Mouse (Mus musculus): Measurements from ENCODE around the gene Sap25. TPM values are rescaled to one million over a fixed set of nuclear protein-coding genes. Genes with fewer than 3 reads are reported as not detected.

Gene Sap25
- polyA plus RNA-seq, 1 experiment from 2014 or later, result 7.1 TPM

DNA sequence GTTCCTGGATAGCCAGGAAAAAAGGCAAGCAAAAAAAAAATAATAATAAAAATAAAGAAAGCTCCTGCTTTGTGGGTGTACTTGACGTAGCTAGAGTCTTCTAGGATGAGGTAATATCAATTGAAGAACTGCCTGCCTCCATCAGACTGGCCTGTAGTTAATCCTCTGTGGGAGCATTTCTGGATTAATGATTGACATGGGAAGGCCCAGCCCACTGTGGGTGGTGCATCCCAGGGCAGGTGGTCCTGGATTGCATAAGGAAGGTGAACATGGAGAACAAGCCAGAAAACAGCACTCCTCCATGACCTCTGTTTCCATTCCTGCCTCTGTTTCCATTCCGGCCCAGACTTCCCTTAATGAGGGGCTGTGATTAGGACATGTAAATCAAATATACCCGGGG lies 37.6 kb downstream of the Sap25 start:
- DNase-seq (ENCODE audit: low spot score) (no peak), ATAC-seq (ENCODE audit: low FRiP score) (no peak)
- Histone ChIP-seq H3K9me3 (ENCODE audit: control insufficient read depth, low read length) (no peaks in the 10 kb centered on the region), H3K27ac (ENCODE audit: low read depth, low read length) (no peak overlapping the region), H3K4me2 (replicated peaks; ENCODE audit: low read depth, low read length) (no peak overlapping the region), H3K4me3 (ENCODE audit: low read depth, low read length) (no peak overlapping the region), H3K27me3 (ENCODE audit: control insufficient read depth, insufficient read depth, low read length) (no peaks in the 10 kb centered on the region), H3K36me3 (ENCODE audit: control insufficient read depth, insufficient read depth, low read length) (no peaks in the 10 kb centered on the region), H3K4me1 (replicated peaks; ENCODE audit: control insufficient read depth, insufficient read depth, low read length) (no peaks in the 10 kb centered on the region), H3K9ac (ENCODE audit: low read depth, low read length) (no peak overlapping the region)
- WGBS, result 97% methylated on average over 3 of the region's 3 CpGs

DNA sequence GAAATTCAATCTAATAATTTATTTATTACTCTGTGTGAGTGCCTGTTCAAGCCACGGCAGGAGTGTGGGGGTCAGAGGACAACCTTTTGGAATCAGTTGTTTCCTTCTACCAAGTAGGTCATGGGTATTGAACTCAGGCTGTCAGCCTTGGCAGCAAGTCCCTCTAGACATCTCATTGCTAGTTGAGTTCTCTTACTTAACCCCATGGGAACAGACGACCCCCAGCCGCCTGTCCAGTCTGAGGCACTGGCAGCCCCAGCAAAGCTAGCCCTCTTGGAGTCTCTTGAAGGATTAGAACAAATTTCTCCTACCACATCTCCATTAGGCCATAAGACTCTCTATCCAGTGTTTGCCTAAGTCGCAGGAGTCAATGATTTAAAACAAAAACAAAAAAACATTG lies 38.6 kb downstream of the Sap25 start:
- DNase-seq (ENCODE audit: low spot score), result no peak
- no peaks in the 10 kb centered on the region for H3K27me3 ChIP-seq (ENCODE audit: control insufficient read depth, insufficient read depth, low read length)
- no peak overlapping the region for H3K4me2 ChIP-seq (replicated peaks; ENCODE audit: low read depth, low read length)
- WGBS, result 86% methylated on average over 4 of the region's 4 CpGs
- H3K4me3 ChIP-seq (ENCODE audit: low read depth, low read length), result no peak overlapping the region
- H3K4me1 ChIP-seq (replicated peaks; ENCODE audit: control insufficient read depth, insufficient read depth, low read length), result no peaks in the 10 kb centered on the region
- H3K9ac ChIP-seq (ENCODE audit: low read depth, low read length), result no peak overlapping the region
- ATAC-seq (ENCODE audit: low FRiP score), result no peak
- no peaks in the 10 kb centered on the region for H3K9me3 ChIP-seq (ENCODE audit: control insufficient read depth, low read length)
- H3K36me3 ChIP-seq (ENCODE audit: control insufficient read depth, insufficient read depth, low read length), result no peaks in the 10 kb centered on the region
- H3K27ac ChIP-seq (ENCODE audit: low read depth, low read length), result no peak overlapping the region

GRCm38 (mm10) chr5:137682526-137682925 lies 41.4 kb downstream of the Sap25 start:
- Histone ChIP-seq H3K4me3 (ENCODE audit: low read depth, low read length) (no peak overlapping the region), H3K27ac (ENCODE audit: low read depth, low read length) (no peak overlapping the region), H3K4me2 (replicated peaks; ENCODE audit: low read depth, low read length) (no peak overlapping the region), H3K36me3 (ENCODE audit: control insufficient read depth, insufficient read depth, low read length) (no peaks in the 10 kb centered on the region), H3K9me3 (ENCODE audit: control insufficient read depth, low read length) (no peaks in the 10 kb centered on the region), H3K9ac (ENCODE audit: low read depth, low read length) (no peak overlapping the region), H3K27me3 (ENCODE audit: control insufficient read depth, insufficient read depth, low read length) (no peaks in the 10 kb centered on the region), H3K4me1 (replicated peaks; ENCODE audit: control insufficient read depth, insufficient read depth, low read length) (no peaks in the 10 kb centered on the region)
- ATAC-seq (ENCODE audit: low FRiP score) (no peak), DNase-seq (ENCODE audit: low spot score) (no peak)
- 86% methylated on average over 6 of the region's 6 CpGs for WGBS

- peak; percentile 27 for DNase-seq (ENCODE audit: low spot score)
- Histone ChIP-seq H3K9ac (ENCODE audit: low read depth, low read length) (peak overlapping the region; percentile 64), H3K4me2 (replicated peaks; ENCODE audit: low read depth, low read length) (peak overlapping the region; percentile 92), H3K9me3 (ENCODE audit: control insufficient read depth, low read length) (no peaks in the 10 kb centered on the region), H3K4me3 (ENCODE audit: low read depth, low read length) (peak overlapping the region; percentile 74), H3K36me3 (ENCODE audit: control insufficient read depth, insufficient read depth, low read length) (no peaks in the 10 kb centered on the region), H3K27me3 (ENCODE audit: control insufficient read depth, insufficient read depth, low read length) (no peaks in the 10 kb centered on the region), H3K27ac (ENCODE audit: low read depth, low read length) (peak overlapping the region; percentile 60; the same call in 1 of the 2 replicates), H3K4me1 (replicated peaks; ENCODE audit: control insufficient read depth, insufficient read depth, low read length) (no peaks in the 10 kb centered on the region)
- ATAC-seq (ENCODE audit: low FRiP score), result peak; percentile 26; the same call in 1 of the 2 replicates
- WGBS, result 19% methylated on average over 28 of the region's 28 CpGs
These were observed 42.5 kb downstream of the Sap25 start for GRCm38 (mm10) chr5:137683388-137684293.

GRCm38 (mm10) chr5:137684294-137685123 lies 43.4 kb downstream of the Sap25 start, which contains the start of gene Agfg2:
Gene Agfg2 (minus strand): TSS chr5:137684726.
- peak; percentile 99 for ATAC-seq (ENCODE audit: low FRiP score)

GRCm38 (mm10) chr5:137685653-137686052 lies 44.5 kb downstream of the Sap25 start:
- Histone ChIP-seq H3K36me3 (ENCODE audit: control insufficient read depth, insufficient read depth, low read length) (no peaks in the 10 kb centered on the region), H3K4me1 (replicated peaks; ENCODE audit: control insufficient read depth, insufficient read depth, low read length) (no peaks in the 10 kb centered on the region), H3K9ac (ENCODE audit: low read depth, low read length) (no peak overlapping the region), H3K4me3 (ENCODE audit: low read depth, low read length) (no peak overlapping the region), H3K4me2 (replicated peaks; ENCODE audit: low read depth, low read length) (no peak overlapping the region), H3K27me3 (ENCODE audit: control insufficient read depth, insufficient read depth, low read length) (no peaks in the 10 kb centered on the region), H3K9me3 (ENCODE audit: control insufficient read depth, low read length) (no peaks in the 10 kb centered on the region), H3K27ac (ENCODE audit: low read depth, low read length) (no peak overlapping the region)
- 95% methylated on average over 3 of the region's 3 CpGs for WGBS
- no peak for DNase-seq (ENCODE audit: low spot score)
- ATAC-seq (ENCODE audit: low FRiP score), result no peak

More at GRCm38 (mm10) chr5:137684294-137685123, 43.4 kb downstream of the Sap25 start, which contains the start of gene Agfg2:
- Histone ChIP-seq H3K27me3 (ENCODE audit: control insufficient read depth, insufficient read depth, low read length) (no peaks in the 10 kb centered on the region), H3K9me3 (ENCODE audit: control insufficient read depth, low read length) (no peaks in the 10 kb centered on the region), H3K4me3 (ENCODE audit: low read depth, low read length) (peak within 1 kb of the TSS; percentile 74), H3K9ac (ENCODE audit: low read depth, low read length) (peak within 1 kb of the TSS; percentile 64), H3K4me1 (replicated peaks; ENCODE audit: control insufficient read depth, insufficient read depth, low read length) (no peaks in the 10 kb centered on the region), H3K36me3 (ENCODE audit: control insufficient read depth, insufficient read depth, low read length) (no peaks in the 10 kb centered on the region), H3K27ac (ENCODE audit: low read depth, low read length) (peak within 1 kb of the TSS; percentile 60), H3K4me2 (replicated peaks; ENCODE audit: low read depth, low read length) (peak within 1 kb of the TSS; percentile 92)
- peak; percentile 98 for DNase-seq (ENCODE audit: low spot score)
- WGBS, result under 1% methylated on average over 61 of the region's 62 CpGs

DNA sequence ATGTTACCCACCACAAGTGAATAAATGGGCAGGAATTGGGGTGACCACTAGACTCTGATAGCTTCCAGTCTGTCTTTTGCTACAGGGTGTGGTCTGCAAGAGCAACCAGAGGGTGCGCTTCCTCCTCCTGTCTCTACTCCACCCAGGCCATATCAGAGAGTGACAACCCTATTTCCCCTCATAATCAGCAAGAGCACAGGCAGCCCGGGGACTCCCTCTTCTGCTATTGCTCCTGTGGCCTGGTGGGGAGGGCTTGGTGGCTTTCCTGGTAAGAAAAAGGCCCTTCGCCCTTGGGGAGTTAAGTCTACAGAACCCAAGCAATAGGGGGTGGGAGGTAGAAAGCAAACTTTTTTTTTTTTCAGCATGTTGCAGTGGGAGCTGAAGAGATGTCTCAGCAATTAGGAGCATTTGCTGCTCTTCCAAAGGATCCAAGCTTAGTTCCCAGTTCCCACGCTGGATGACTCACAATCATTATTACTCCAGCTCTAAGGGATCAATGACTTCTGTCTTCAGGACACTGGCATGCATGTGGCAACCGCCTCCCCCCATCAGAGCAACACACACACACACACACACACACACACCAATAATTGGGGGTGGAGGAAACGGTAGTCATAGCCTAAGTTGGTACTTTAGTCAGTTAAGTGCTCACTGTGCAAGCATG lies 45.1 kb downstream of the Sap25 start:
- H3K9me3 ChIP-seq (ENCODE audit: control insufficient read depth, low read length), result no peaks in the 10 kb centered on the region
- no peaks in the 10 kb centered on the region for H3K4me1 ChIP-seq (replicated peaks; ENCODE audit: control insufficient read depth, insufficient read depth, low read length)
- H3K36me3 ChIP-seq (ENCODE audit: control insufficient read depth, insufficient read depth, low read length), result no peaks in the 10 kb centered on the region
- no peak overlapping the region for H3K27ac ChIP-seq (ENCODE audit: low read depth, low read length)
- no peaks in the 10 kb centered on the region for H3K27me3 ChIP-seq (ENCODE audit: control insufficient read depth, insufficient read depth, low read length)
- no peak overlapping the region for H3K4me3 ChIP-seq (ENCODE audit: low read depth, low read length)
- 84% methylated on average over 6 of the region's 6 CpGs for WGBS
- no peak overlapping the region for H3K4me2 ChIP-seq (replicated peaks; ENCODE audit: low read depth, low read length)
- no peak for DNase-seq (ENCODE audit: low spot score)
- no peak for ATAC-seq (ENCODE audit: low FRiP score)
- H3K9ac ChIP-seq (ENCODE audit: low read depth, low read length), result no peak overlapping the region

DNA sequence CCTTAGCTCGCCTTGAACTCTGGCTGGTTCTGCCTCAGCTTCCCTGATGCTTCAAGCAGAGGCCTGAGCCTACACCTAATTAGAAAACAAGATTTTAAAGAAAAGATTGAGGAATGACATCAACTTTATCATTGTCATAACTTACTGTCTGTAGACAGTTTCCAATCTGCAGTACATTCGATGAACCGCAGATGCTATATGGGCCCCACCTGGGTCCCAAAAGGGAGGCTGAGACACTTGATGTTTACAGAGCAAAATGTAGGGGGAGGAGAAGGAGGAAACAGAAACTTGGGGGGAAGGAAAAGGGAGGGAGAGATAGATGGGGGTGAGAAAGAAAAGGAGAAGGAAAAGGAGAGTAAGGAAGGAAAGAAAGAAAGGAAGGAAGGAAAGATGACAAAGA lies 48.8 kb downstream of the Sap25 start:
- H3K9me3 ChIP-seq (ENCODE audit: control insufficient read depth, low read length), result no peaks in the 10 kb centered on the region
- H3K36me3 ChIP-seq (ENCODE audit: control insufficient read depth, insufficient read depth, low read length), result no peaks in the 10 kb centered on the region
- DNase-seq (ENCODE audit: low spot score) (no peak), ATAC-seq (ENCODE audit: low FRiP score) (no peak)
- H3K4me3 ChIP-seq (ENCODE audit: low read depth, low read length), result no peak overlapping the region
- H3K4me1 ChIP-seq (replicated peaks; ENCODE audit: control insufficient read depth, insufficient read depth, low read length), result no peaks in the 10 kb centered on the region
- H3K27me3 ChIP-seq (ENCODE audit: control insufficient read depth, insufficient read depth, low read length), result no peaks in the 10 kb centered on the region
- H3K27ac ChIP-seq (ENCODE audit: low read depth, low read length), result no peak overlapping the region
- 89% methylated on average over 3 of the region's 3 CpGs for WGBS
- no peak overlapping the region for H3K9ac ChIP-seq (ENCODE audit: low read depth, low read length)
- no peak overlapping the region for H3K4me2 ChIP-seq (replicated peaks; ENCODE audit: low read depth, low read length)

Data from hindbrain, embryonic 11.5 days (tissue).